Mouse (Mus musculus): ENCODE measurements around the gene Kctd2.
A peak's percentile ranks its signal among the peaks of the same experiment; 100 is the strongest.
"Not testable (repeated sequence)": the region's sequence is repeated elsewhere in the genome, so short reads cannot be mapped to it uniquely, and the experiment has no call there.

Kctd2 gene

GRCm38 (mm10) chr11:115463397-115463796, 43.5 kb downstream of the Kctd2 start:
- no peak for ATAC-seq (ENCODE audit: insufficient number of reproducible peaks, low FRiP score, low TSS enrichment)

- no peak for ATAC-seq (ENCODE audit: insufficient number of reproducible peaks, low FRiP score, low TSS enrichment)
These were observed 44.9 kb downstream of the Kctd2 start for GRCm38 (mm10) chr11:115464851-115465250.

DNA sequence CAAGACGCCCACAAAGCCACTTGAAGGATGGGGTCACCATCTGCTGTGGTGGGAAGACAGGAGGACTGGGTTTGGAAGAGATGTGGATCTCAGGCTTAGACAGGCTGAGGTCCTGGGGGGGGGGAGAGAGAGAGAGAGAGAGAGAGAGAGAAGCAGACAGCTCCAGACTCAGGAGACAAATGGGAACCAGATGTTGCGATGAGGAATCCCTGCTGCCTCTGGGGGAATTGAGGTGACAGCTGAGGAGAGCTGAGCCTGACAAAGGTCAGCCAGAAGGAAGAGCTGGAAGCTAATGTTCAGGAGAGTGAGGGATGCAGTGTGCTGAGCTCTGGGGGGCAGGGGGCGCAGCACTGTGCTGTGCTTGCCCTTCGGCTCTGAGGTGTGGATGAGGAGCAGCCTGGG, 47.3 kb downstream of the Kctd2 start:
- ATAC-seq (ENCODE audit: insufficient number of reproducible peaks, low FRiP score, low TSS enrichment) = no peak

GRCm38 (mm10) chr11:115472183-115472582, 52.3 kb downstream of the Kctd2 start:
- ATAC-seq (ENCODE audit: insufficient number of reproducible peaks, low FRiP score, low TSS enrichment) = no peak

GRCm38 (mm10) chr11:115473626-115474275, 53.8 kb downstream of the Kctd2 start:
- peak; percentile 50; the same call in 1 of the 2 replicates for ATAC-seq (ENCODE audit: insufficient number of reproducible peaks, low FRiP score, low TSS enrichment)

- ATAC-seq (ENCODE audit: insufficient number of reproducible peaks, low FRiP score, low TSS enrichment) = peak; percentile 89
These were observed 55.3 kb downstream of the Kctd2 start, which contains the start of gene Armc7 for GRCm38 (mm10) chr11:115475025-115475757. TSS of gene Armc7 (plus strand) at chr11:115475667.

DNA sequence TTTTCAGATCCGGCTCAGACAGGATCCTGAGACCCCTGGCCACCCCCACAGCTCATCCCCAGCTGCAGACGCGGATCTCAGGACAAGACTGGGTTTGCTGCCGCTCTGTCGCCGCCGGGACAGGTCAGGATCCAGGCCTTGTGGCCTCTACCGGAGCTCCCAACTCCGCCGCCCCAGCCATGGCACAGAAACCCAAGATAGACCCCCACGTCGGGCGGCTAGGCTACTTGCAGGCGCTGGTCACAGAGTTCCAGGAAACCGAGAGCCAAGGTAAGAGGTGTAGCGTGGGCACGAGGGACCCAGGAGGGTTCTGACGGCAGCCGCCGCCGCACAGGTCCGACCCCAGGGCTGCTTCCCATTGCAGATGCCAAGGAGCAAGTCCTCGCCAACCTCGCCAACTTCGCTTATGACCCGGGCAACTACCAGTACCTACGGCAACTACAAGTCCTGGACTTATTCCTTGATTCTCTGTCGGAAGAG, 55.9 kb downstream of the Kctd2 start:
- 0 out of 2 replicates have a peak, but pooled peaks have one; percentile 23 for ATAC-seq (ENCODE audit: insufficient number of reproducible peaks, low FRiP score, low TSS enrichment)

DNA sequence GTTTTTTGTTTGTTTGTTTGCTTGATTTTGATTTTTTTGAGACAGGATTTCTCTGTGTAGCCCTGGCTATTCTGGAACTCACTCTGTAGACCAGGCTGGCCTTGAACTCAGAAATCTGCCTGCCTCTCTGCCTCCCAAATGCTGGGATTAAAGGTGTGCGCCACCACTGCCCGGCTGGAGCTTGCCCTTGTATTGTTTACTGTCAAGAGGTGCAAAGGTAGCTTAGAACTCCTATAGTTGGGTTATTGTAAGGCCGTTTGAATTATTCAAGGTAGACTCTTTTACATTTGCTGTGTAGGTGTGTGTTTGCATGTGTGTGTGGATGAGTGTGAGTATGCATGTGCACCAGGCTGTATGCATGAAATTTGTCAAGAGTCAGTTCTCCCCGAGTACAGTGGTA, 56.7 kb downstream of the Kctd2 start:
- not testable (repeated sequence) for ATAC-seq (ENCODE audit: insufficient number of reproducible peaks, low FRiP score, low TSS enrichment)

- not testable (repeated sequence) for ATAC-seq (ENCODE audit: insufficient number of reproducible peaks, low FRiP score, low TSS enrichment)
These were observed 57.5 kb downstream of the Kctd2 start for GRCm38 (mm10) chr11:115477388-115477787.

DNA sequence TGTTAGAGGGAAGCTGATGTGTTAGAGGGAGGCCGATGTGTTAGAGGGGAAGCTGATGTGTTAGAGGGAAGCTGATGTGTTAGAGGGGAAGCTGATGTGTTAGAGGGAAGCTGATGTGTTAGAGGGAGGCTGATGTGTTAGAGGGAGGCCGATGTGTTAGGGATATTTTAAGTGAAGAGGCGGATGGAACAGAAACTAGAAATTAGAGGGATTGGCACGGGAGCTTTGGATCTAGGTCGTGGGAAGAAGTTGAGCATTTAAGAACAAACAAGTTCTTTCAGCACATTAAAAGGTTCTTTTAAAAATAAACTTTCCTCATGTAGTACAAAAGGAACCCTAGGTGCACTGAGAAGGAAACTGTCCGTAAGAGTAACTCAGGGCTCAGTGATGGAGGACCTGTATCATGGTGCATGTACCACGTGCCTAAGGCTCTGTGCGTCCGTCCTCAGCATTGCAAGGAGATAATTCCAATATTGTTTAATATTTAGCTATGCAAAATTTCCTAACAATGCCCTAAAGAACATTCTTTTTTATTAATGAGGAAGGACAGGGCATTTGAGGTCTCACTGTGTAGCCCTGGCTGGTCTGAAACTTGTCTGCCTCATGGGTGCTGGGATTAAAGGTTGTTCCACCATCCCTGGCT, 58.5 kb downstream of the Kctd2 start:
- ATAC-seq (ENCODE audit: insufficient number of reproducible peaks, low FRiP score, low TSS enrichment) = no peak

Measured in cerebellum, adult (tissue).